Mouse (Mus musculus) erythroblast, embryonic 14.5 days (primary cell): ENCODE results near the gene Csta1.

Experiments
- GATA1 ChIP-seq: IDR thresholded peaks from 2 replicates; pipeline ENCODE4 v1.6.1; 2012; ENCODE audit warnings: low read length, inconsistent platforms, mixed read lengths
- TAL1 ChIP-seq: IDR thresholded peaks from 3 replicates; pipeline ENCODE4 v1.6.1; 2012; ENCODE audit warnings: low read length, inconsistent platforms, mixed read lengths

- TF ChIP-seq GATA1 (no peak), TAL1 (no peak)
These were observed 40.1 kb downstream of the Csta1 start for GRCm38 (mm10) chr16:36090785-36091509.
